Mouse (Mus musculus): ENCODE measurements around the gene Figla. TPM values are rescaled to one million over a fixed set of nuclear protein-coding genes. Genes with fewer than 3 reads are reported as not detected.

Gene Figla
- total RNA-seq, 2 experiments from 2014 or later = not detected

GRCm38 (mm10) chr6:86069009-86069408 is 53.0 kb downstream of the Figla start:
- ATAC-seq (replicated peaks; ENCODE audit: poor library complexity) = no peak

- ATAC-seq (replicated peaks; ENCODE audit: poor library complexity) = peak; percentile 53
Observed at GRCm38 (mm10) chr6:86069856-86070255, 53.9 kb downstream of the Figla start.

DNA sequence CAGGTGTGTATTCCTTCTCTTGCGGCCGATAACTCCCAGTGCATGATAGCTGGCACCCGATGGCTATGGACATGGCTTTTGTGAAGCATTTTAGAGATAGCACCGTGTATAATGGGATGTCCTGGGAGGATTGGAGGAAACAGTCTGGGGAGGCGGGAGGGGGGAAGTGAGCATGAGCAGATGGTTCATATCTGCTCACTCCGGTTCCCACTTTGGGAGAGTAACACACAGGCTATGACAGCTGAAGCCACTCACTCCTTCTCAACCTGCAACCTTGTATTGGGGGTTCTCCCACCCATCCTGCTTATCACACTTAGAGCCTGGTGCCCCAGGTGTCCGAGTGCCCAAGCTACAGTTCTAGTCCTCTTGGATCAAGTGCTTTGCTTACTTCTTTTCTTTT is 54.3 kb downstream of the Figla start:
- ATAC-seq (replicated peaks; ENCODE audit: poor library complexity) = peak; percentile 15; the same call in 1 of the 2 replicates

Other genes starting within 250 kb of the Figla start
- gene Nat8f6, start 195.2 kb upstream of the Figla start, total RNA-seq (2015) = not detected in 2 replicates
- not detected in 2 replicates for gene Nat8f6, start 195.2 kb upstream of the Figla start, total RNA-seq (2017)
- not detected in 2 replicates for gene Nat8f5, start 195.2 kb upstream of the Figla start, total RNA-seq (2015)
- not detected in 2 replicates for gene Nat8f5, start 195.2 kb upstream of the Figla start, total RNA-seq (2017)
- not detected in 2 replicates for gene Nat8, start 184.1 kb upstream of the Figla start, total RNA-seq (2015)
- gene Nat8, start 184.1 kb upstream of the Figla start, total RNA-seq (2017) = not detected in 2 replicates
- not detected in 2 replicates for gene Nat8f2, start 147.0 kb upstream of the Figla start, total RNA-seq (2015)
- not detected in 2 replicates for gene Nat8f2, start 147.0 kb upstream of the Figla start, total RNA-seq (2017)
- gene Nat8f4, start 111.3 kb upstream of the Figla start, total RNA-seq (2015) = 0.05 and 0.27 TPM in 2 replicates
- 0.62 and 1.8 TPM in 2 replicates for gene Nat8f4, start 111.3 kb upstream of the Figla start, total RNA-seq (2017)
- gene Tprkb, start 104.3 kb upstream of the Figla start, total RNA-seq (2015) = 25.4 and 26.1 TPM in 2 replicates
- 32.1 and 43.8 TPM in 2 replicates for gene Tprkb, start 104.3 kb upstream of the Figla start, total RNA-seq (2017)
- gene Nat8f1, start 100.5 kb upstream of the Figla start, total RNA-seq (2015) = 4.8 and 5.0 TPM in 2 replicates
- 2.4 and 5.7 TPM in 2 replicates for gene Nat8f1, start 100.5 kb upstream of the Figla start, total RNA-seq (2017)
- 61.4 and 64.5 TPM in 2 replicates for gene Dusp11, start 54.5 kb upstream of the Figla start, total RNA-seq (2015)
- 36.7 and 38.0 TPM in 2 replicates for gene Dusp11, start 54.5 kb upstream of the Figla start, total RNA-seq (2017)
- 2.5 and 4.6 TPM in 2 replicates for gene Add2, start 12.5 kb downstream of the Figla start, total RNA-seq (2015)
- gene Add2, start 12.5 kb downstream of the Figla start, total RNA-seq (2017) = 6.7 and 8.0 TPM in 2 replicates
- gene Tgfa, start 179.1 kb downstream of the Figla start, total RNA-seq (2015) = 0.52 and 0.71 TPM in 2 replicates
- gene Tgfa, start 179.1 kb downstream of the Figla start, total RNA-seq (2017) = 0.20 TPM in 1 of 2 replicates, not detected in the other

All from megakaryocyte progenitor cell, adult 5-6 weeks (primary cell).